Mouse (Mus musculus) heart, adult 2 months (tissue): ENCODE measurements at regions not wholly inside any gene's neighbourhood (a gene's known extent, or its start where the extent isn't known, plus 50 kb on each side); places are given as distances from the start of the nearest gene placed in this dataset.

Experiments
- DNase-seq, 2 experiments: peaks; one replicate each; pipeline ENCODE4 v3.0.0; 2021
- H3K27ac ChIP-seq: fragments of 200-600 bp; 2 replicates; pipeline ENCODE4 v1.8.1; 2022
- H3K27me3 ChIP-seq: fragments of 200-500 bp; 2 replicates; pipeline ENCODE4 v1.6.1; 2012; ENCODE audit warnings: mild to moderate bottlenecking, low read length, inconsistent platforms, mixed read lengths; ENCODE audit not compliant: control insufficient read depth, insufficient read depth
- H3K36me3 ChIP-seq: fragments of 200-500 bp; 2 replicates; pipeline ENCODE4 v1.6.1; 2012; ENCODE audit warnings: low read length, inconsistent platforms; ENCODE audit not compliant: control insufficient read depth, insufficient read depth
- H3K4me1 ChIP-seq: fragments of 200-500 bp; 2 replicates; pipeline ENCODE4 v1.6.1; 2011; ENCODE audit warnings: low read length; ENCODE audit not compliant: control insufficient read depth, insufficient read depth
- H3K4me3 ChIP-seq: fragments of 200-600 bp; 2 replicates; pipeline ENCODE4 v1.8.1; 2022
- H3K79me2 ChIP-seq: fragments of 200-500 bp; replicated peaks from 2 replicates; pipeline ENCODE4 v1.6.1; 2012; ENCODE audit warnings: mild to moderate bottlenecking, inconsistent platforms, low read length, moderate library complexity, mixed read lengths; ENCODE audit not compliant: control insufficient read depth, insufficient read depth
- H3K9ac ChIP-seq: fragments of 200-500 bp; 2 replicates; pipeline ENCODE4 v1.6.1; 2012; ENCODE audit warnings: low read depth, mild to moderate bottlenecking, control low read depth, inconsistent platforms, low read length, mixed read lengths
- CTCF ChIP-seq: fragments of 200-600 bp; IDR thresholded peaks from 2 replicates; pipeline ENCODE4 v1.8.1; 2022; ENCODE audit warnings: antibody characterized with exemption, mild to moderate bottlenecking, moderate library complexity
- EP300 ChIP-seq: fragments of 200-500 bp; IDR thresholded peaks from 2 replicates; pipeline ENCODE4 v1.6.1; 2011; ENCODE audit warnings: low read depth, low read length, control low read depth; ENCODE audit not compliant: insufficient read depth
- POLR2A ChIP-seq: fragments of 200-500 bp; IDR thresholded peaks from 2 replicates; pipeline ENCODE4 v1.6.1; 2011; ENCODE audit warnings: mild to moderate bottlenecking, low read depth, low read length, control low read depth; ENCODE audit not compliant: insufficient read depth
- WGBS: fragments of 180-500 bp; shearing (Covaris S2); methylation state at CpG from one replicate; pipeline ENCODE4 v1.1.7; 2018; 5-methylcytosine and 5-hydroxymethylcytosine counted together
- intact Hi-C: fragments of 180-260 bp; cut with DNase I; formaldehyde crosslinking; loops from one replicate; pipeline ENCODE4 v1.15.1; 2025

DNA sequence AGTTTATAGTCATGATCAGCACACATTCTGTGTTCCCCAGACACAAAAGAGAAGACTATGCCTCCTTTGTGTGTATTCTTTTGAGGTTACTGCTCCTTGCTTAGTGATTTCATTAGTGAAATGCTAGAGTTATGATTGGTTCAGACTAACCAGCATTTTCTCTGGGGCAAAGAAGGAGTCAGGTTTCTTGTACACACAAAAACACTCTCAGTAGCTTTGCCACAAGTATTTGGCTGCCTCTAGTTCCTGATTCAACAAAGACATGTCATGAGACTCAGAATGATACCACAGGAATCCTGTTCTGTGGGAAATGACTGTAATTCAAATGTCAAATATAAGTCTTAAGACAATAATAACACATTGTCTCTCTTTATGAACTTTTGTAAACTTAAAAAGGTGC is 86.9 kb downstream of the Alx1 start:
- Histone ChIP-seq H3K4me1 (no peaks in the 10 kb centered on the region), H3K9ac (no peak overlapping the region), H3K27ac (no peak overlapping the region), H3K36me3 (no peaks in the 10 kb centered on the region), H3K79me2 (no peaks in the 10 kb centered on the region), H3K4me3 (no peak overlapping the region), H3K27me3 (no peaks in the 10 kb centered on the region)
- intact Hi-C loops = no loop called here
- no peak for DNase-seq
- TF ChIP-seq EP300 (no peak), CTCF (no peak), POLR2A (no peak)

DNA sequence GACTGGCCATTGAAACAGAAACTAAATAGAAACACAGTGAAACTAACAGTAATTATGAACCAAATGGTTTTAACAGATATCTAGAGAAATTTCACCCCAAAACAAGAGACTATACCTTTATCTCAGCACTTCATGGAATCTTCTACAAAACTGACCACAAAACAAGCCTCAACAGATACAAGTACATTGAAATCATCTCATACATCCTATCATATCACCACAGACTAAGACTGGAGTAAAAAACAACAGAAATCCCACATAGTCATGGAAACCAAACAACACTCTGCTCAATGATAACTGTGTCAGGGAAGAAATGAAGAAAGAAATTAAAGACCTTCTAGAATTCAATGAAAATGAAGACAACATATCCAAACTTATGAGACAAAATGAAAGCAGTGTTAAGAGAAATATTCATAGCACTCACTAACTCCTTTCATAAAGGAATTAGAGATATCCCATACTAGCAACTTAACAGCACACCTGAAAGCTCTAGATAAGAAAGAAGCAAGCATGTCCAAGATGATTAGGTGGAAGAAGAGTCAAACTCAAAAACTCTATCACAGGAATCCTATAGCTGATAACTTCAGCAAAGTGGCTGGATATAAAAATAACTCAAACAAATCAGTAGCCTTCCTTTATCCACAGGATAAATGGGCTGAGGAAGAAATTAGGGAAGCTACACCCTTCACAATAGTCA is 89.0 kb downstream of the Alx1 start:
- Histone ChIP-seq H3K27me3 (no peaks in the 10 kb centered on the region), H3K9ac (no peak overlapping the region), H3K27ac (no peak overlapping the region), H3K4me3 (no peak overlapping the region), H3K36me3 (no peaks in the 10 kb centered on the region), H3K4me1 (no peaks in the 10 kb centered on the region), H3K79me2 (no peaks in the 10 kb centered on the region)
- no peak for TF ChIP-seq EP300
- no peak for DNase-seq
- intact Hi-C loops = no loop called here

DNA sequence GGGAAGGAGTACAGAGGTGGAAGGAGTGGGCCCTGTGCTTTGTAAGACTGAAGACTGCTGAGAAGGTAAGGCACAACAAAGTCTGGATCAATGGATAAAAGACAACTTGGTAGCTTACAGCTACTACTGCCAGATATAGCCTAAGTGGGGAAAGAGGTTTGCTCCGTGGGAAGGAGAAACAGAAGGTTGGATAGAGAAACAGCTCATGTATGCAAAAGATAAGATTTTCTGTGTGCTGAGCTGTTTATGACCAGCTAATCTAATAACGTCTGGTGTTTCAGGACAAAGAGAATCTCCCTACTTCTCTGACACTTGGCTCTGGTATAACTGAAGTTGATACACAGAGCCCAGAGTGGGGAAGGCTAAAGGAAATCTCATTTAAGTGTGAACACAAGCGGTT is 98.6 kb downstream of the Alx1 start:
- no peak for DNase-seq
- Histone ChIP-seq H3K4me1 (no peaks in the 10 kb centered on the region), H3K27ac (no peak overlapping the region), H3K36me3 (no peaks in the 10 kb centered on the region), H3K9ac (no peak overlapping the region), H3K79me2 (no peaks in the 10 kb centered on the region), H3K4me3 (no peak overlapping the region), H3K27me3 (no peaks in the 10 kb centered on the region)
- TF ChIP-seq CTCF (no peak), POLR2A (no peak), EP300 (no peak)
- intact Hi-C loops = no loop called here
- WGBS = 22% methylated on average over 3 of the region's 3 CpGs

DNA sequence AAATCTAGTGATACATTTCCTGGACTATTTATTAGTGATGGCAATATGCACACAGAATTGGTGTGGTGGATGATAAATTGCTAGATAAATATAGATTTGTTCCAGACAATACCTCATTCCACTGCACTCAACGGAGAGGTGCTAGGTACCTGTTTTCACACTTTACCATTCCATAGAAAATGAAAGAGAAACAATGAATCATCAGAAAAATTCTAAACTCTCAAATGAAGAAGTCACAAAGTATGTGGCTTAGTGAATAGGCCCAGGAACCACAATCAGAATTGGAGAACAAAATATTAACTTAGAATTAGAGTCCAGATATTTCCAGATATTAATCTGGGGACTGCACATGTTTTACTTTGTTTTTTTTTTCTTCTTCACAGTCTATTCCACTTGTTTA is 101.4 kb downstream of the Alx1 start:
- Histone ChIP-seq H3K4me1 (no peaks in the 10 kb centered on the region), H3K36me3 (no peaks in the 10 kb centered on the region), H3K9ac (no peak overlapping the region), H3K4me3 (no peak overlapping the region), H3K27me3 (no peaks in the 10 kb centered on the region), H3K27ac (no peak overlapping the region), H3K79me2 (no peaks in the 10 kb centered on the region)
- no peak for TF ChIP-seq CTCF
- no peak for TF ChIP-seq EP300
- no peak for TF ChIP-seq POLR2A
- WGBS = 73% methylated on average over 1 of the region's 1 CpGs
- DNase-seq = no peak
- intact Hi-C loops = no loop called here

DNA sequence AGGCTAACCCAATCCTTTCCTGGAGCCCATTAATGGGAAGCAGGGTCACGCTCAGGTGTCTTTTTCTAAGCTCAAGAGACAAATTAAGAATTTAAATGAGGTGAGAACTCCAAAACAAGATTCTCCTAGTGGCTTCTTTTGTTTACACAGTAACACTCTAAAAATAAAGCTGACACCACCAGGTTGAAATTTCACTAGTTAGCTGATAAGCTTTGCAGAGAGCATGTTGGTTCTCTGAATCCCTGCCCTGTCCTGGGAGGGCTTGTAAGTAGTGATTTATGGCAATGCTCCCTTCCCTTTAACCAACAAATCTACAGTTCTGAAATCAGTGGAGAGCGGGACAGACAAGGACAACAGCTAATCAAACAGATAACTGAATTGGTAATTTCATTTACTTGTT is 132.6 kb downstream of the Alx1 start:
- intact Hi-C loops = no loop called here
- Histone ChIP-seq H3K27me3 (no peaks in the 10 kb centered on the region), H3K36me3 (no peaks in the 10 kb centered on the region), H3K79me2 (no peaks in the 10 kb centered on the region), H3K4me1 (no peaks in the 10 kb centered on the region), H3K4me3 (no peak overlapping the region), H3K9ac (no peak overlapping the region), H3K27ac (no peak overlapping the region)
- DNase-seq = no peak
- WGBS = 16% methylated on average over 2 of the region's 2 CpGs
- TF ChIP-seq CTCF (no peak), POLR2A (no peak), EP300 (no peak)

DNA sequence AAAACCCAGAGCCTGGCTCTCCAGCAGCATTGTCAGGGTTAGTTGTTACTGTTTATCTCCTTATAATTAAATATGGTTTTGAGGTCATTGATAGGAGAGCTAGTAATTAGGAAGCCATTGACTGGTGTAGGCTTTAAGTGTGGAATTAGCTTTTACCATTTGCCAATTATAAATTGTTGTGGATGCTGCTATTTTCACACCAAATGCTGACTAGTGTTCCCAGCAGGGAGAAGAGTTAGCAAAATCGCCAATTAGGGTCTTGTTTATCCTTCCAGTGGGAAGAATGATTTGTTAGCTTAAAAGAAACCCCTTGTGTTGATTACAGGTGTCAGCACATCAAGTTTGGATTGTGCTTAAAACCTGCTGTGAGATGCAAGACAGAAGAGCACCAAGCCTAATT is 134.1 kb downstream of the Alx1 start:
- Histone ChIP-seq H3K79me2 (no peaks in the 10 kb centered on the region), H3K27me3 (no peaks in the 10 kb centered on the region), H3K4me1 (no peaks in the 10 kb centered on the region), H3K4me3 (no peak overlapping the region), H3K27ac (no peak overlapping the region), H3K36me3 (no peaks in the 10 kb centered on the region), H3K9ac (no peak overlapping the region)
- TF ChIP-seq POLR2A (no peak), EP300 (no peak), CTCF (no peak)
- intact Hi-C loops = no loop called here
- DNase-seq = no peak
- WGBS = 27% methylated on average over 1 of the region's 1 CpGs
